Mouse (Mus musculus): Measurements from ENCODE around the gene Mif4gd. TPM values are rescaled to one million over a fixed set of nuclear protein-coding genes. Genes with fewer than 3 reads are reported as not detected.

The Mif4gd gene
- polyA plus RNA-seq, 1 experiment from 2014 or later, result 57.3 TPM

GRCm38 (mm10) chr11:115641664-115642036 lies 28.9 kb upstream of the Mif4gd start:
- Histone ChIP-seq H3K4me3 (replicated peaks; ENCODE audit: low read depth, low read length) (no peak overlapping the region), H3K4me2 (ENCODE audit: low read length) (no peak overlapping the region), H3K4me1 (replicated peaks; ENCODE audit: insufficient read depth, low read length) (no peaks in the 10 kb centered on the region), H3K36me3 (ENCODE audit: insufficient read depth, low read length) (peaks cover 7% of the 10 kb centered on the region; the same call in 1 of the 2 replicates), H3K27me3 (ENCODE audit: insufficient read depth, low read length) (no peaks in the 10 kb centered on the region), H3K27ac (no peak overlapping the region), H3K9me3 (replicated peaks; ENCODE audit: low read length) (no peaks in the 10 kb centered on the region), H3K9ac (ENCODE audit: low read depth, low read length) (0 out of 2 replicates have a peak overlapping the region, but pooled peaks have one; percentile 18)
- 81% methylated on average over 4 of the region's 4 CpGs for WGBS
- ATAC-seq (replicated peaks; ENCODE audit: low FRiP score, low read depth) (no peak), DNase-seq (ENCODE audit: low spot score) (no peak)
- TF ChIP-seq CTCF (IDR thresholded peaks at IDR 0.05; ENCODE audit: low read depth), result no peak

GRCm38 (mm10) chr11:115640978-115641663 lies 28.4 kb upstream of the Mif4gd start:
- Histone ChIP-seq H3K36me3 (ENCODE audit: insufficient read depth, low read length) (peaks cover 7% of the 10 kb centered on the region; the same call in 1 of the 2 replicates), H3K27ac (no peak overlapping the region), H3K4me2 (ENCODE audit: low read length) (no peak overlapping the region), H3K4me1 (replicated peaks; ENCODE audit: insufficient read depth, low read length) (no peaks in the 10 kb centered on the region), H3K4me3 (replicated peaks; ENCODE audit: low read depth, low read length) (no peak overlapping the region), H3K9me3 (replicated peaks; ENCODE audit: low read length) (no peaks in the 10 kb centered on the region), H3K9ac (ENCODE audit: low read depth, low read length) (0 out of 2 replicates have a peak overlapping the region, but pooled peaks have one; percentile 18), H3K27me3 (ENCODE audit: insufficient read depth, low read length) (no peaks in the 10 kb centered on the region)
- TF ChIP-seq CTCF (IDR thresholded peaks at IDR 0.05; ENCODE audit: low read depth), result no peak
- 48% methylated on average over 14 of the region's 14 CpGs for WGBS
- no peak for DNase-seq (ENCODE audit: low spot score)
- no peak for ATAC-seq (replicated peaks; ENCODE audit: low FRiP score, low read depth)

DNA sequence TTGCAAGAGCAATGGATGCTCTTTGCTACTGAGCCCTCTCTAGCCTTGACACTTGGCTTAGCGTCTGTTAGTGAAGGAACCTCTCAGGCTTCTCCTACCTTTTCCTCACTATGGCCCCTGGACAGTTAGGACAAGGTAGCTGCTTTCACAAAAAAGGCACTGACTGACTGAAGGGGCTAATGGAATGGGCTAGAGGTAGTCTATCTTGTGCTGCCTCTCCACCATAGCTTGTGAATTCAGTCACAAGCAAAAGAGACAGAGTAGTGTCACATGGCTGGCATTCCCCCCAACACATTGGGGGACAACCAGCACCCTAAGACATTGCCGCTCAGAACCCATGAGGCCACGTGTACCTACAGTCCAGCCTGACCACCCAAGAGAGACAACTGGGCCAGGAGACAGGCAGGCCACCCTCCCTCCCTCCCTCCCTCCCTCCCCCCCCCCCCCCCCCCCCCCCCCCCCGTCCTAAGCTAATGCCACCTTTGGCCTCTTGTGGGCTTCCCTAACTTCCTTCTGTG lies 27.6 kb upstream of the Mif4gd start:
- ATAC-seq (replicated peaks; ENCODE audit: low FRiP score, low read depth), result no peak
- Histone ChIP-seq H3K4me2 (ENCODE audit: low read length) (no peak overlapping the region), H3K9ac (ENCODE audit: low read depth, low read length) (no peak overlapping the region), H3K36me3 (ENCODE audit: insufficient read depth, low read length) (peaks cover 7% of the 10 kb centered on the region; the same call in 1 of the 2 replicates), H3K27me3 (ENCODE audit: insufficient read depth, low read length) (no peaks in the 10 kb centered on the region), H3K9me3 (replicated peaks; ENCODE audit: low read length) (no peaks in the 10 kb centered on the region), H3K4me3 (replicated peaks; ENCODE audit: low read depth, low read length) (no peak overlapping the region), H3K27ac (no peak overlapping the region), H3K4me1 (replicated peaks; ENCODE audit: insufficient read depth, low read length) (no peaks in the 10 kb centered on the region)
- 91% methylated on average over 3 of the region's 4 CpGs for WGBS
- DNase-seq (ENCODE audit: low spot score), result no peak
- no peak for TF ChIP-seq CTCF (IDR thresholded peaks at IDR 0.05; ENCODE audit: low read depth)

- H3K4me1 ChIP-seq (replicated peaks; ENCODE audit: insufficient read depth, low read length), result no peaks in the 10 kb centered on the region
- H3K4me3 ChIP-seq (replicated peaks; ENCODE audit: low read depth, low read length), result no peak overlapping the region
- H3K9ac ChIP-seq (ENCODE audit: low read depth, low read length), result no peak overlapping the region
- H3K27me3 ChIP-seq (ENCODE audit: insufficient read depth, low read length), result no peaks in the 10 kb centered on the region
- WGBS, result 57% methylated on average over 4 of the region's 4 CpGs
- DNase-seq (ENCODE audit: low spot score) (no peak), ATAC-seq (replicated peaks; ENCODE audit: low FRiP score, low read depth) (no peak)
- H3K9me3 ChIP-seq (replicated peaks; ENCODE audit: low read length), result no peaks in the 10 kb centered on the region
- TF ChIP-seq CTCF (IDR thresholded peaks at IDR 0.05; ENCODE audit: low read depth), result no peak
- no peak overlapping the region for H3K4me2 ChIP-seq (ENCODE audit: low read length)
- H3K36me3 ChIP-seq (ENCODE audit: insufficient read depth, low read length), result 0 out of 2 replicates have a peak, but pooled peaks cover 7% of the 10 kb centered on the region
- no peak overlapping the region for H3K27ac ChIP-seq
Observed at GRCm38 (mm10) chr11:115639540-115639939, 26.8 kb upstream of the Mif4gd start.

DNA sequence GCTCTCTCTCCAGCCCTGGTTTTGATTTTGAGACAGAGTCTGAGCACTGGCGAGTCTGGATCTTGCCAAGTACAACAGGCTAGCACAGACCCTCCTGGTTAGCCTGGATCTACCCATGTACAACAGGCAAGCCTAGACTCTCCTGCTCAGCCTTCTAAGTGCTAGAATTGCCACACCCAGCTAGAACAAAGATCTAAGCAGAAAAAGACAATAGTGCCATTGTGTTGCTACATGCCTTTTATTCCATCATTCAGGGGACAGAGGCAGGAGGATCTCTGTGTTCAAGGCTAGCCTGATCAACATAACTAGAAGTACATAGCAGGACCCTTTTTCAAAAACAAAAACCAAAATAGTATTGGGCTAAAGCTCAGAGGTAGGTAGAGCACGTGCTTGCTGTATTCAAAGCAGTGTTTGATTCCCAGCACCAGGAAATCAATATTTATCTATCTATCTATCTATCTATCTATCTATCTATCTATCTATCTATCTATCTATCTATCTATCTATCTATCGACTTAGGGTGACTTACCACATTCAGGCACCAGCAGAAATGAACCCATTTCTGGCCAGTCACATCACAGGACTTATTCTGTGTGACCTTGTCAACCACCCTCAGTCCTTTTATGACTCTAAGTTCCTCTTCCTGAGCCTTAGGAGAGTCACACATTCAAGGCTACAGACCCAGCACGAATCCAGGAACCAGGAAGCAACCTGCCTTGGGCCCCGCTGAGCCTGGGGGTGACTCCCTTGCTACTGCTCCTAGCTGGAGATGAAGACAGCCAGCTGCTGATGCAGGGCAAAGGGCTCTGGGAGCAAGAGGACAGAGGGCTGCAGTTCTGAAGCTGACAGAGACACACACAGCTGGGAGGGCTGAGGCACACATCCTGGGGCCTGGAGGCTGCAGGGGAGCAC lies 26.0 kb upstream of the Mif4gd start:
- DNase-seq (ENCODE audit: low spot score) (peak; percentile 33), ATAC-seq (replicated peaks; ENCODE audit: low FRiP score, low read depth) (no peak)
- Histone ChIP-seq H3K4me1 (replicated peaks; ENCODE audit: insufficient read depth, low read length) (no peaks in the 10 kb centered on the region), H3K27me3 (ENCODE audit: insufficient read depth, low read length) (no peaks in the 10 kb centered on the region), H3K36me3 (ENCODE audit: insufficient read depth, low read length) (0 out of 2 replicates have a peak, but pooled peaks cover 3% of the 10 kb centered on the region), H3K4me2 (ENCODE audit: low read length) (no peak overlapping the region), H3K4me3 (replicated peaks; ENCODE audit: low read depth, low read length) (no peak overlapping the region), H3K9ac (ENCODE audit: low read depth, low read length) (no peak overlapping the region), H3K27ac (no peak overlapping the region), H3K9me3 (replicated peaks; ENCODE audit: low read length) (no peaks in the 10 kb centered on the region)
- 58% methylated on average over 5 of the region's 5 CpGs for WGBS
- no peak for TF ChIP-seq CTCF (IDR thresholded peaks at IDR 0.05; ENCODE audit: low read depth)

DNA sequence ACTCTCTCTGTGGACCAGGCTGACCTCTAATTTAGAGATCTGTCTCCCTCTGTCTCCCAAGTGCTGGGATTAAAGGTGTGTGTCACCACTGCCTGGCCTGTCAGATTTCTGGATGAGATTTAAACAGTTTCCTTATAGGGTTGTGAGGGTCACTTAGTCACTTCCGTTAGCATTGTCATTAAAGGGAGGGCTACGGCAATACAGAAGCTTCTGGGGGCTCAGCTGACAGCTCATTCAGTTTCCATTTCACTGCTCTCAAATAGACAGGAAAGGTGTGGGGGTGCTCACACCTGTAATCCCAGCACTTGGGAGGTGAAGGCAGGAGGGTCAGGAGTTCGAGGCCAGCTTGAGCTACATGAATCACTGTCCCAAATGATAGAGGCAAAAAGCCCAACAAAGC lies 24.2 kb upstream of the Mif4gd start:
- Histone ChIP-seq H3K9ac (ENCODE audit: low read depth, low read length) (no peak overlapping the region), H3K4me1 (replicated peaks; ENCODE audit: insufficient read depth, low read length) (no peaks in the 10 kb centered on the region)
- no peak for TF ChIP-seq CTCF (IDR thresholded peaks at IDR 0.05; ENCODE audit: low read depth)

More for the DNA sequence above, 24.2 kb upstream of the Mif4gd start:
- WGBS, result 47% methylated on average over 3 of the region's 3 CpGs
- Histone ChIP-seq H3K27ac (no peak overlapping the region), H3K9me3 (replicated peaks; ENCODE audit: low read length) (no peaks in the 10 kb centered on the region), H3K36me3 (ENCODE audit: insufficient read depth, low read length) (no peaks in the 10 kb centered on the region), H3K4me2 (ENCODE audit: low read length) (no peak overlapping the region), H3K4me3 (replicated peaks; ENCODE audit: low read depth, low read length) (no peak overlapping the region), H3K27me3 (ENCODE audit: insufficient read depth, low read length) (no peaks in the 10 kb centered on the region)
- no peak for ATAC-seq (replicated peaks; ENCODE audit: low FRiP score, low read depth)
- DNase-seq (ENCODE audit: low spot score), result no peak
